Mouse (Mus musculus): ENCODE data around the gene Mpv17l.

GRCm38 (mm10) chr16:13921781-13922180 is 18.8 kb downstream of the Mpv17l start:
- TF ChIP-seq POLR2A (IDR thresholded peaks at IDR 0.05; ENCODE audit: insufficient read length, low read depth), result no peak
- TF ChIP-seq CEBPB (IDR thresholded peaks at IDR 0.05; ENCODE audit: insufficient read depth, poor library complexity, severe bottlenecking), result no peak
- no peak for TF ChIP-seq E2F4 (IDR thresholded peaks at IDR 0.05; ENCODE audit: insufficient read depth)

Data from myocyte (in vitro differentiated cells).